Mouse (Mus musculus) olfactory bulb, adult 2 months (tissue): Measurements from ENCODE around the gene Jade1.

Experiments used
- CTCF ChIP-seq: fragments of 200-500 bp; IDR thresholded peaks from 2 replicates; pipeline ENCODE4 v1.5.1; 2012; ENCODE audit warnings: low read depth, mild to moderate bottlenecking, low read length, moderate library complexity; ENCODE audit not compliant: insufficient read depth
- POLR2A ChIP-seq: fragments of 200-500 bp; IDR thresholded peaks from 2 replicates; pipeline ENCODE4 v1.6.1; 2012; ENCODE audit warnings: mild to moderate bottlenecking, low read depth, low read length, moderate library complexity; ENCODE audit not compliant: insufficient read depth

- TF ChIP-seq CTCF (no peak), POLR2A (no peak)
Observed at GRCm38 (mm10) chr3:41604629-41605321, 49.2 kb downstream of the Jade1 start.
